Mouse (Mus musculus): ENCODE data around the gene Rab14.

Gene Rab14

GRCm38 (mm10) chr2:35199971-35200897 lies 686 bp downstream of the Rab14 start:
- peak; percentile 51 for DNase-seq (ENCODE audit: low read depth, low spot score)

- no peak for DNase-seq (ENCODE audit: low read depth, low spot score)
Measured at GRCm38 (mm10) chr2:35199541-35199940, 1.4 kb downstream of the Rab14 start.

GRCm38 (mm10) chr2:35195626-35196544 lies 5.0 kb downstream of the Rab14 start:
- DNase-seq (ENCODE audit: low read depth, low spot score), result no peak

DNA sequence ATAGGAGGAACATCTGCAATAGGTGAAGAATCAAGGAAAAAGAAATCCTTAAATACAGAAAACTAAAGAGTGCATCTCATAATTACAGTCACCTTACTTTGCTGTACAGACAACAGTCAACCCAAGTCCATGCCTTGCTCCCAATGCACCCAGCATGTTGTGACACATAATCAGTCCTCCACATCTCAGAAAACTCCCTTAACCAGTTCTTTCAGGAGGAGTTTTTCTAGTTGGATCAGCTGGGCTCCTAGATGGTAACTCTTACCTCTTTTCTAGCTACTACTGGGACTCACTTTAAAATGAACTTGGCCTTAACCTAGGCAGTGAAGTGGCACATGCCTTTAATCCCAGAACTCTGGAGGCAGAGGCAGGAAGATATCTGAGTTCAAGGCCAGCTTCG lies 6.9 kb downstream of the Rab14 start:
- DNase-seq (ENCODE audit: low read depth, low spot score), result no peak

- no peak for DNase-seq (ENCODE audit: low read depth, low spot score)
Measured at GRCm38 (mm10) chr2:35188929-35189328, 12.0 kb downstream of the Rab14 start.

DNA sequence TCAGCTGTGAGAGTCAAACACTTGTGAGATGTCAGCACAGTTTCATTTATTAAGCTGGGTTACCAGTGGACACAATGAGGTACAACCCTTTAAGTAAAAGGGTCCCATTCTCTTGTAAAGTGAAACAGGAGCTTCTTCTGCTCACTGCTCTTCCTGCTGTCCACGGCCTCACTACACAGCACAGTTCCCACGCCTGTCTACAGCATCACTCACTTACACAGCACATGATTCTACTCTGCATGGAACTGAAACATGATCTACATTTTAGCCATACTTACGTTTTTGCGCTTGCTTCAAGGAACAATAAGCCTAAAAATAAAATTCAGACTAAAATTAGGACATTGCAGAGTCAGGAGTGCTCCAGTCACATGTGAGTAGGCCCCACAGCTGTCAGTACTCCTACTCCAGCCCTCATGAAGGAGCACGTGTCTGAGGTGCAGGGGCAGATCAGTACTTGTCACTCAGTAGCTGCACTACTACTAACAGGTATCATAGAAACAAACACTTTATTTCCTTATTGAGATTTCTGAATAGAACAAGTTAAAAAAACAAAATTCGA lies 17.7 kb downstream of the Rab14 start:
- no peak for DNase-seq (ENCODE audit: low read depth, low spot score)

- DNase-seq (ENCODE audit: low read depth, low spot score), result no peak
Measured at GRCm38 (mm10) chr2:35178153-35178552, 22.8 kb downstream of the Rab14 start.

DNA sequence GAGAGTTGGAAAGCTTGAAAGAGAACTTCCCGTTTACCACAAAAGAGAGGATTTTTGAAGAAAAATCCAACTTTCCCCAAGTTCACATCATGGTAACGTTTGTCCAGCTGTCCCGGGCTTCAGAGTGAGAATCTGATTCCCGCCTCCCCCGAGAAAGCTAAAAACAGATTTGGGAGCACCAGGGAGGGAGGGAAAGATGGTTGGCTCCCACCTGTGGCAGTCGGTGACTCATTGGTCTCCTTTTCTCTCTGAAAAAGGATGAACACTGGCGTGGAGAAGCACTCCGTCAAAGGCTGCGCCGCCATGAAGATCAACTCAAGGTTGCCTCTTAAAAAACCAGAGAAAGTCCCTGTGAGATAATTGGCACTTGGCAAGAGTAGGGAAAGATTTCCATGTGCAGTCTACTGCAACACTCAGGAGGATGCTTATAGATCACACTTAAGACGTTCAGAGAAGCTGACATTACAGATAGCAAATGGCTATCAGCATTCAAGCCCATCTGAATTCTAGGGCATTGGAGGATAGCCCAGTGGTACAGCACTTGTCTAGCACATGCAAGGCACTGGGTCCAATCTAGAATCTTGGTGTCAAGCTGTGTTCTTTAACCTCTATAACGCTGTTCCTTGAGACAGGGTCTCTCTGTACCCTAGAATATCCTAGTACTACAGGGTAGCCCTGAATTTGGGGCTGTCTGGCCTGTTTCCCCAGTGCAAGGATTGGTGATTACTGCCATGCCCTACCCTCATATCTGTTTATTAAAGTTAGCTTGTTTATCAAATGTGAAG lies 25.4 kb downstream of the Rab14 start:
- DNase-seq (ENCODE audit: low read depth, low spot score), result no peak

DNA sequence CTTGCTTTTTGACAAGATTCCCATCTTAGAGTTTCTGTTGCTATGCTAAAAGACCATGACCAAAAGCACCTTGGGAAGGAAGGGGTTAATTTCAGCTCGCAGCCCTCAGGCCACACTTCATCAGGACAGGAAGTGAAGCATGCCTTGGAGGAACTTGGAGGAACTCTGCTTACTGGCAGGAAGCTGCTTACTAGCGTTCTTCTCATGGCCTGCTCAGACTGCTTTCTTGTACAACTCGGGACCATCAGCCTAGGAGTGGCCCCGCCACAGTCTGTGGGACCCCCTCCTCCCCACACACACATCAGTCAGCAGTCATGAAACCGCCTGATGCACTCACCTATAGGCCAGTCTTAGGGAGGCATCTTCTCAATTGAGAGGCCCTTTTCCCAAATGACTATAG lies 26.8 kb downstream of the Rab14 start:
- no peak for DNase-seq (ENCODE audit: low read depth, low spot score)

DNA sequence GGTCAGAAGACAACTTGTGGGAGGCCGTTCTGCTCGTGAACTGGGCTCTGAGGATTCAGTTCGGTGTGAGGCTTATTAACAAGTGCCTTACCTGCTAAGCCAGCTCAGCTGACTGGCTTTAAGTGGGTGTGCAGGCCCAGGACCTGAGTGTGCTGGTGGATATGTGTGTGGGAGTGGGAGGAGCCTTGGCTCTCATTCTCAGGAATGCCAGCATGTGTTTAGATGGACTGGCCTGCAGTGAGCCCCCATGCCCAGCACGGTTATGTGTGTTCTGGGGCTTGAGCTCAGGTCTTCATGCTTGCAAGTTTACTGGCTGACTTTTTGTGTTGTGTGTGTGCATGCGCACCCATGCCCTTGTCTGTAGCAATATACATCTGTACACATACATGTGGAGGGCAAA lies 27.3 kb downstream of the Rab14 start:
- no peak for DNase-seq (ENCODE audit: low read depth, low spot score)

DNA sequence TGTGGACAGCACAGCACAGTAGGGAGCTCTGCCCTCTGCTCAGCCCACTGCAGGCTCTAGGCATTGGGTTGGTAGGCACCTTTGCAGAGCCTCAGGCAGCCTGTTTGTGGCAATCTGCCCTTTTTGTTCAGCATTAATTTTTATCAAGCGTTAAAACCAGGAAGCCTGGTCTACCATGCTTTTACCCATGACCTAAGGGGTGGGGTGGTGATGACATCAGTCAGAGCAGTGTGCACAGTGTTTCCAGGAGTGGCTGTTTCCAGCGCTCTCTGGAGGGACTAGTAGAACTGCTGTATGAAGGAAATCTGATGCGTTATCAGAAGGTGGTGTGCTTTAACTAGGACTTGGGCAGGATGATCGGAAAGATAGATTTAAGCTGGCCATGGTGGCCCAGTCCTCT lies 28.7 kb downstream of the Rab14 start:
- DNase-seq (ENCODE audit: low read depth, low spot score), result no peak

- DNase-seq (ENCODE audit: low read depth, low spot score), result no peak
Measured at GRCm38 (mm10) chr2:35171341-35171861, 29.5 kb downstream of the Rab14 start.

DNA sequence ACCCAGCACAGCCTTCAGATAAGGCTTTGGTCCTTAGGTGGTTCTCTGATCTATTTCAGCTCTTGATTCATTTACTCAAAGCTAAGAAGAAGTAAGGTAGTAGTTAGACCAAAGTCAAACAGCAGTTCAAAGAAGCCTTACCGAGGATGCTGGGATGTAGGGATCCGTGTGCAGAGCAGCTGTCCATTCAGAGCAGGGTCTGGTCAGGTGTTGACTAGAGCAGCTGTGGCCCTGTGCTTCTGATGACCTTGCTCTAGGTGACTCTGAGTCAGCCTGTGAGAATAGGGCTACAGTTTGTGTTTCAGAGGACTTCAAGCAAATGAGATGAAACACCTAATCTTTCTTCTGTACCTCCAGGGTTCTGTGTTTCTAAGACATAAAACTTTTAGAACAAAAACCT lies 31.5 kb downstream of the Rab14 start:
- DNase-seq (ENCODE audit: low read depth, low spot score), result no peak

GRCm38 (mm10) chr2:35166816-35167215 lies 34.1 kb downstream of the Rab14 start:
- no peak for DNase-seq (ENCODE audit: low read depth, low spot score)

- DNase-seq (ENCODE audit: low read depth, low spot score), result no peak
Measured at GRCm38 (mm10) chr2:35165416-35165815, 35.5 kb downstream of the Rab14 start.

DNA sequence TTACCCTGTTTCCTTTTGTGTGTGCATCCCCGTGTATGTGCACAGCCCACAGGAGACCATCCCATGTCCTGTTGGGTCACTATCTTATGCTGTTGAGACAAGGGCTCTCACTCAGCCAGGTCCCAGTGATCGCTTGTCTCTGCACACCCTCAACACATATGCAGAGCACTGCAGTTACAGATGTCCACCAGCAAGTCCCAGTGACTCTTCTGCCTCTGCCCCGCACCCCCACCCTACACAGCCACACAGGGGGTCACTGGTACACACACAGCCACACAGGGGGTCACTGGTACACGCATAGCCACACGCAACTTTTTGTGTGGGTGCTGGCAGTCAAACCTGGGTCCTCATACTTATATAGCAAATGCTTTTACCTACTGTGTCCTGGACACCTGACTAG lies 37.5 kb downstream of the Rab14 start:
- DNase-seq (ENCODE audit: low read depth, low spot score), result no peak

DNA sequence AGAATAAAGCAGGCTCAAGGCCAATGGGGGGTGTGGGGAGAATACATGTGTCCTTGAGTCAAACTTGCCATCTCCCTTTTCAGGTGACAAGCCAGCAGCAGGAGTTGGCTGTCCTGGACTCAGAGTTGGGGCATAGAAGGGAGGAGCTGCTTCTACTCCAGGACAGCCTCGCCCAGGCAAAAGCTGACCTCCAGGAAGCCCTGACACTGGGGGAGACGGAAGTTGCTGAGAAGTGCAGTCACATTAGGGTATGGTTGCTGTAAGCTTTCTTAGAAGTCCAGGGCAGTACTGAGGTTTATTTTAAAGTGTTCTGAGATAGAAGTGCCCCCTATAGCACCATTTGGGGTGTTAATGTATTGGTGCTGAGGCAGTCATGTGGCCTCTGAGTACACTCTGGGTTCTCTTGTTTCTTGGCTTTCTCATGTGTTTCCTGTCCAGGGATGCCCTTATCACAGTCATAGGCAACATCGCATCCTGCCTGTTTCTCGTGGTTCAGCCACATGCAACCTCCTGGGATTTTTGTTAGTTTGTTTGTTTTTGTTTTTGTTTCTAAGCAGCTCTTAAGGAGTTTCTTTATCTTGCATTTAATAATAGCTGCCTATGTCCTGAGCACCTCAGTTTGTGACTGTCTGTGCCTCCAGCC lies 39.0 kb downstream of the Rab14 start:
- DNase-seq (ENCODE audit: low read depth, low spot score), result no peak

DNA sequence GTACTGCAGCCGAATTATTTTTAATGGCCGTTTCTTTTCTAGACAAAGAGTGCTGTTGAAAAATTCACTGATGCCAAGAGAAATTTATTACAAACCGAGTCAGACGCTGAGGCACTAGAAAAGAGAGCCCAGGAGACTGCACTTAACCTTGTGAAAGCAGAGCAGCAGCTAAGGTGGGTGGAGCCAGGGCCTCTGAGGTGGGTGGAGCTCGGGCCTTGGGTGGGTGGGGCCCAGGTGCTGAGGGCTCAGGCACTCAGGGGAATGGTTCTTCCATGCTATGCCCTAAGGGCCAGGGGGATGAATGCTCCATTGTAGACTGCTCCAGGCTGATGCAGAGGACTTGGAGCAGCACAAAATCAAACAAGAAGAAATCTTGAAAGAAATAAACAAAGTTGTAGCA lies 40.7 kb downstream of the Rab14 start:
- DNase-seq (ENCODE audit: low read depth, low spot score), result peak; percentile 12

DNA sequence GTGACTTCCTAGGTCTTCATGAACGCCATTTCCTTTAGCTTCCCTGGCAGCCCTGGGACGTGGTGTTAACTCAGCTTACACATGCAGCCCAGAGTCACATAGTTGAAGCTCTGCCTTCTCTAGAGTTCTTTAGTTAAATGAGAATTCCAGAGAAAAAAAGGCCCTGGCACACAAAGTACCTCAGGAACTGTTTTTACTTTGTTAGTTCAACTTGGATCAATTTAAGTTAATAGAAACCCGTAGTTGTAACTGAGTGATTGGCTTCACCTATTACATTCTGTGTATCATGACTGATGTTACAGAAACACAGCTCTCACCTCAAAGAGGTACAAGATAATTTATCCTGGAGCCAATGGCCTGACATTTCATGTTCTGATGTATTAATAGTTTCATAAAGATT lies 42.6 kb downstream of the Rab14 start:
- DNase-seq (ENCODE audit: low read depth, low spot score), result no peak

- no peak for DNase-seq (ENCODE audit: low read depth, low spot score)
Measured at GRCm38 (mm10) chr2:35157836-35158235, 43.1 kb downstream of the Rab14 start.

- DNase-seq (ENCODE audit: low read depth, low spot score), result no peak
Measured at GRCm38 (mm10) chr2:35156985-35157384, 43.9 kb downstream of the Rab14 start.
